Mouse (Mus musculus) spleen, embryonic (tissue): ENCODE data around the gene Akr1c13.

Source experiments
- CTCF ChIA-PET: fragments of 350-600 bp; sonication (Branson Sonifier 250); formaldehyde crosslinking; loops from one replicate; lab custom pipeline; 2022; lab: Charles Lee

Gene Akr1c13

DNA sequence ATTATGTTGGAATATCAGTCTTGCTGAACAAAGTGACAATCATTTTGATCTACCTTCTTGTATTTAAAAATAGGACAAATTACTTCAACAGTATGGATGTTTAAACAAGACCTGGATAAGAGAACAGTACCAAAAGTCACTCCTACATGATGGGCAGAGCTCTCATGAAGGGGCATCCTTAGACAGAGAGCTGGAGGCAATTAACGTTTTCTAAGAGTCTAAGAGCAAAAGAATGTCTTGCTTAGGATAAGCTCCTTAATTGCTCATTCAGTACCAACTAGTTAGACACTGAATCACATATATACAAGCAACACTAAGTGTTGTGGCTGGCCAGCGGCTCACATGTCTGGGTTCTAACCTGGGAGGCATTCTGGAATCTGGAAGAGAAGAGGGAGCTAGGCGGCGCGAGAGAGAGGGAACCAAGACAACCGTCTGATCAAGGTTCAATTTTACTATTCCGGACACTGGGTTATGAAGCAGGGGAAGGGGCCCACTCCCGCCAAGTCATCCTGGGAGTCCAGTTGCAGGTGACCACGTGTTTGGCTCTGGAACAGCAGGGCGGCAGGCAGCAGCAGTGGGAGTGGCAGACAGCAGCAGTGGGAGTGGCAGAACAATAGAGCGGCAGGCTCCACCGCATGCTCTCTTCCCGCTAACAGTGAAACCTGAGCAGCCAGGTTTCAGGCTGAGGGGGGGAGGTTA lies 54.1 kb downstream of the Akr1c13 start:
- CTCF ChIA-PET = no interaction called here

DNA sequence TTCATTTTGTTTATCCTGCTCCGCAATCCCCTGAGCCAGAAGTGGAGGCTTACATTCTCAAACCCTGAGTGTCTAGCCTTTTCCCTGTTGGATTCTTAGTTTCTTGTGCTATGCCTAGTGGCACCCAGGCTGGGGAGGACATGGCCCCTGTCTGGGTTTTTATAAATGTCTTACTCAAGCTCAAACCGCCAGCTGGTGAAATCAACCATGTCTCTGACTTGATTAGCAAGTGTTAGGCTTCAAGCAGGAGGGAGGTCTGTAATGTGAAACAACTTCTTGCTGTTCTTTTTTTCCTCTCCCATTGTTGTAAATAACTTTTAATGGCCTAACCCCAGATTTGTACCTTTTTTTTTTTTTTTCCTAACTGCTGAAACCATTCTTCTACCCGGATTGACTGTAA lies 58.4 kb downstream of the Akr1c13 start:
- CTCF ChIA-PET = no interaction called here
